Mouse (Mus musculus) A20 (cell line): ENCODE measurements around the gene Mak.
A peak's percentile ranks its signal among the peaks of the same experiment; 100 is the strongest.

Source experiments
- DNase-seq: peaks from one replicate; pipeline ENCODE4 v3.0.0-alpha.2; 2011; ENCODE audit warnings: low read depth, low spot score

Mak gene

GRCm38 (mm10) chr13:41073819-41074218 lies 5.7 kb downstream of the Mak start:
- no peak for DNase-seq

GRCm38 (mm10) chr13:41071617-41072016 lies 7.9 kb downstream of the Mak start:
- no peak for DNase-seq

GRCm38 (mm10) chr13:41067618-41068017 lies 11.9 kb downstream of the Mak start:
- no peak for DNase-seq

DNA sequence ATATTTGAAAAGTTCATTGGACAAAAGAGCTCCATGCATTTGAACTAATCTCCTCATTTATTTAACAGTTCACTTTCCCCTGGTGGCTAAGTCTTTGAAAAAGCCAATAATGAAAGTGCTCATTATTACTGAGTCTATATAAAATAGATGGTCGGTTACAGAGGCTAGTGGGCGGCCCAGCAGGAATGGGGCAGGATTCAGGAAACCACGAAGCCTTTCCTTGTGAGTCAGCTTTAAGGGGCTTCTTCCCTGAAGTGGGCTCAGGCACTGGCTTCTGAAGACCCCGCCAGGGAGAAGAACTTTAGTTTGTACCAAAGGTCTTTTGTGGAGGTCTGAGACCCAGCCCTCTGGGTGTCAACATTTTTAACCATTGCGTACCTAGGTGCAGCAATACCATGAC lies 27.5 kb downstream of the Mak start:
- DNase-seq, result no peak

DNA sequence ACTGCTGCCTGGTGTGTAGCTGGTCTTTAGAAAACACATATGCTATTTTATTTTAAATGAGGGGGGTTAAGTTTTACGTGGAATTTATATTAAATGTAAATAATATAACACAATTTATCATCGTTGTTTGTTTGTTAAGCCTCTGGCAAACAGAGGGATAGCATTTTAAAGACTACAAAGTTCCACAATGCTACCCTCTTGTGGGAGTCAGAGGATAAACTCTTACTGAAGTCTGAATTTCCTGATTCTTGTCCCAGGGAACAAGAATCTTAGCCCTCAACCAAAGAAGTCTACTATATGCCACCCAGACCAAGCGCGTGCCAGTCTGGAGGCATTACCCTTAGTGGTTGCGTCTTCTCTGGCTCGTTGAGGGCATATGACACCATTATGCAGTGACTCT lies 32.2 kb downstream of the Mak start:
- DNase-seq, result no peak

- DNase-seq, result no peak
These were observed 33.6 kb downstream of the Mak start for GRCm38 (mm10) chr13:41045901-41046300.

GRCm38 (mm10) chr13:41042511-41042910 lies 37.0 kb downstream of the Mak start:
- no peak for DNase-seq

DNA sequence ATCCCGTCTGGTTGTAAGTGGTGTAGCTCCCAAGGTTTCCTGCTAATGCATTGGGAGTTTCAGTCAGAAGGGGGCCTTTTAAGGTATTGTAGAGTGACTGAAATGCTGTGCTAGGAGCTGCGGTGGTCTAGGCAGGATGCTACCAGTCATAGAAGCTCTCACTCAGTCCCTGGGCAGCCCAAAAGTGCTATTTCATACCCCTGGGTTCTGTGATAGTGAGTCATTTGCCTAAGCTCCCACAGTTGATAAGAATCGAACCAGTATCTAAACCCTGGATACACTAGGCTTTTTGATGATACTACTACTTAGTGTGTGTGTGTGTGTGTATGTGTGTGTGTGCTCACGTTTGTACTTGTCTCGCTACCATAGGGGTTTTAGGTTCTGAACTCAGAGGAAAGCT lies 49.4 kb downstream of the Mak start:
- no peak for DNase-seq

GRCm38 (mm10) chr13:41022099-41022498 lies 57.4 kb downstream of the Mak start:
- no peak for DNase-seq

DNA sequence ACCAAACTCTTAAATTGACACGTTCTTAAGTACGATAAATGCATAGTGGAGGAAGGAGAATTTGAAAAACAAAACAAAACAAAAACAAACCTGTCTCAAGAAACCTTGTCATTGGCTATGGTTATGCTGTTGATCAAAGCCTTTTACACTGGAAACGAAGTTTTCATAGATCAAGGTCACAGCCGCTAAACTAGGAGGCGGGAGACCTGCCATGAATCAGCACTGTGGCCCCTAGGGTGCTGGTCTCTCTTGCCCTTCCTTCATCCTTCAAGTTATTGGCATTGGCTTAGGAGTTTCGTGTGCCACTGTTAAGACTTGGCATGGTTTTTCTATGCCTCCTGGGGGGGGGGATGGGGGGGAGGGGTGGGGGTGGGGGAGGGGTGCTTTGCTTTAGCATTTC lies 57.9 kb downstream of the Mak start:
- no peak for DNase-seq

DNA sequence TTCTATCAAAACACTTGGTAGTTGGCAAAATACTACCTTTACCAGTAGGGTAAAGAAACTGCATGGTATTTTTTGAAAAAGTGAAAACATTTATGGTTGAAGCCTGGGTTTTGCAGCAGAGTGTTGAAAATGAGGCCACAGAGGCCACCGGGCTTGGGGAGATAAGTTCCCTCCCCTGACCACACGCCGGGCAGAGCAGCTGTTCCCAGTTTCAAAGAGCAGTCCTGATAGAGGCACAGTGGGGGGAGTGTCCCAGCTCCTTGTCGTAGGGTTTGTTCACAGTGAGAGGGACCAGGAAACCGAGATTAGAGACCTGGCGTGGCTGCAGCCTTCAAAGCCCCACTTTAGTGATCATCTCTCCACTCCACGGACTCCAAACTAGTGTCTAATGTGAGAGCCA lies 59.0 kb downstream of the Mak start:
- DNase-seq, result no peak

- DNase-seq, result no peak
These were observed 60.5 kb downstream of the Mak start for GRCm38 (mm10) chr13:41018756-41019591.

DNA sequence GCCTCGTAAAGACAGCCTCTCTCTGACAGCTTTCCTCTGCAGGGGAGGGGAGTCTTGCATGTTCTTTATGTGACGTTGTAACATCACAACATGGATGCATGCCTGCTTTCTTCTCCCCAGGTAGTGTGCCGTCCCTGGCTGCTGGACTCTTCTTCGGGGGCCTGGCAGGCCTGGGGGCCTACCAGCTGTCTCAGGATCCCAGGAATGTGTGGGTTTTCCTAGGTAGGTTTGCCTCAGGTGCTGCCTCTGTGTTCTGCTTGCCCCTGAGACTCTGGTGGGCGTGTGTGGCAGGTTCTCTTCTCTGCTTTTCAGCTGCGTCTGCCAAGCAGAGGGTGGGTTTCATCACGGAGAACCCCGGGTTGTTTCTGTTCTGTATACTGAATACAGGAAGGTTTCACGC lies 61.3 kb downstream of the Mak start:
- DNase-seq, result no peak

- no peak for DNase-seq
These were observed 61.7 kb downstream of the Mak start for GRCm38 (mm10) chr13:41017832-41018231.

- DNase-seq, result no peak
These were observed 62.6 kb downstream of the Mak start for GRCm38 (mm10) chr13:41016797-41017405.

DNA sequence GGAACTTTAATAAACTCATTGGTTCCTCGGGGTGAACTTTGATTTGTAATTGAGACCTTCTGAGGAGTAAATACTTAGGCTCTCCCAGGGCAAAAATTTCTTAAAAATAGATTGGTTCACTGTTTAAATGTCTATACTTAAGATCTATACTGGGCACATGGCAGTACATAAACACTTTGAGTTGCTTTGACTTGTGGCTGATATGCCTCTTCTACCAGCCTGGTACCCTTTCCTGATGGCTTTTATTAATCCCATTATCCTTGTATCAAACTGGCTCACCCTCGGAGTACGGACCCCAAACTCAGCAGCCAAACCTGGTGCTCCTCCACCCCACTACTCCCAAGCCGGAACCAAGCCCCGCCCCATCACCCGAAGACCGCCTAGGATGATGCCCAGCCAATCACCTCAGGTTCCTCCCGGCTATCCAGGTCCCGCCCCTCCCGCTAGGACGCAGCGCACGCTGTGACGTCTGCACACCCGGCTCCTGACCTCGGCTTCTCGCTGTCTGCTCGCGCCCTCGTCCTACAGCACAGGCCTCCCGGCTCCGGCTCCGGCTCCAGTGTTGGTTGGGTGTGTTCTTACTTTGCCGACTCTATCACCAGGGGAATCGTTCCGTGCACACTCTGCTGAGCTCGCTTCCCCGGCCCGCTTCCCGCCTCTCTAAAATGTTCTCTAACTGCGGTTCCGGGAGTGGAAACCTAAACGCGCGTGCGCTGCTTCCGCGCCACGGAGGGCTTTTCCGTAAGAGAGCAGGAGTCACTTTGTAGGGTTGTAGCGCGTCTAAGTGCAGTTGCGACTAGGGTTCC lies 63.5 kb downstream of the Mak start, which contains the start of gene Tmem14c:
Gene Tmem14c, plus strand, starts transcription at position 464 of the 806 bp plus-strand sequence.
- peak; percentile 96 for DNase-seq

- no peak for DNase-seq
These were observed 70.6 kb downstream of the Mak start for GRCm38 (mm10) chr13:41008946-41009345.

GRCm38 (mm10) chr13:41008271-41008670 lies 71.2 kb downstream of the Mak start:
- DNase-seq, result no peak

DNA sequence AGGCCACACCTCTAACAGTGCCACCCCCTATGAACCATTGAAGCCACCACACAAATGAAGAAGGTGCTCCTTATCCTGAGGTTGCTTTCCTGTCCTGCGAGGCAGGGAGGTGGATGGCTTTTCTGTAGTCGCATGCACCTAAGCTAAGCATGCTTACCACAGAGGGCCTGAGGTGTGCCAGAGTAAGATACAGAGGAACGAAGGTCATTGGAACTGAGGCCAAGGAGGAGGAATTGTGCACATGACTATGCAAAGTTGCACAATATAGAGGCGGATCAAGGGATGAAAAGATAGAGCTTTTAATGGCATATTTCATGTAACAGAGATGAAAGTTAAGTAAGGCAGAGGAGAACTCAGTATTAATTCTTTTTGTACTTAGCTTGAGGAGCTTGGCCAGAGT lies 73.3 kb downstream of the Mak start:
- DNase-seq, result no peak

- DNase-seq, result no peak
These were observed 77.5 kb downstream of the Mak start for GRCm38 (mm10) chr13:41002001-41002400.

- DNase-seq, result peak; percentile 97
These were observed 78.4 kb downstream of the Mak start, which contains the start of gene Pak1ip1 for GRCm38 (mm10) chr13:41000926-41001639. Gene Pak1ip1, plus strand, starts transcription at chr13:41001023.
